Mouse (Mus musculus) cerebellum, postnatal 10 days (tissue): ENCODE measurements around the gene Msgn1.

Experiments used
- DNase-seq, 2 experiments: peaks; one replicate each; pipeline ENCODE4 v3.0.0; 2021; ENCODE audit warnings: mixed read lengths in 2 of 2

The Msgn1 gene

GRCm38 (mm10) chr12:11208872-11209271, at the start of gene Msgn1:
TSS of gene Msgn1 (minus strand) at chr12:11208972.
- DNase-seq, result no peak

- DNase-seq, result no peak
Measured at GRCm38 (mm10) chr12:11250322-11250721, 41.5 kb upstream of the Msgn1 start.

- no peak for DNase-seq
Measured at GRCm38 (mm10) chr12:11247460-11247859, 38.7 kb upstream of the Msgn1 start.

GRCm38 (mm10) chr12:11235996-11236395, 27.2 kb upstream of the Msgn1 start:
- no peak for DNase-seq

- no peak for DNase-seq
Measured at GRCm38 (mm10) chr12:11230267-11230666, 21.5 kb upstream of the Msgn1 start.

GRCm38 (mm10) chr12:11226529-11227268, 17.9 kb upstream of the Msgn1 start:
- DNase-seq, result no peak

- no peak for DNase-seq
Measured at GRCm38 (mm10) chr12:11226123-11226522, 17.4 kb upstream of the Msgn1 start.

- no peak for DNase-seq
Measured at GRCm38 (mm10) chr12:11224722-11225121, 15.9 kb upstream of the Msgn1 start.

GRCm38 (mm10) chr12:11223090-11223489, 14.3 kb upstream of the Msgn1 start:
- no peak for DNase-seq

- DNase-seq, result no peak
Measured at GRCm38 (mm10) chr12:11222566-11222965, 13.8 kb upstream of the Msgn1 start.

- no peak for DNase-seq
Measured at GRCm38 (mm10) chr12:11221524-11222330, 13.0 kb upstream of the Msgn1 start.

GRCm38 (mm10) chr12:11217726-11218250, 9.0 kb upstream of the Msgn1 start:
- no peak for DNase-seq

GRCm38 (mm10) chr12:11216454-11216853, 7.7 kb upstream of the Msgn1 start:
- DNase-seq, result no peak

- no peak for DNase-seq
Measured at GRCm38 (mm10) chr12:11215555-11215954, 6.8 kb upstream of the Msgn1 start.

GRCm38 (mm10) chr12:11214776-11215175, 6.0 kb upstream of the Msgn1 start:
- DNase-seq, result no peak

- no peak for DNase-seq
Measured at GRCm38 (mm10) chr12:11212881-11213280, 4.1 kb upstream of the Msgn1 start.

GRCm38 (mm10) chr12:11210361-11210760, 1.6 kb upstream of the Msgn1 start:
- no peak for DNase-seq

- DNase-seq, result no peak
Measured at GRCm38 (mm10) chr12:11209636-11210035, 864 bp upstream of the Msgn1 start.

- DNase-seq, result no peak
Measured at GRCm38 (mm10) chr12:11206321-11206720, 2.5 kb downstream of the Msgn1 start.

- peak; percentile 76 to 77 for DNase-seq
Measured at GRCm38 (mm10) chr12:11203694-11204665, 4.8 kb downstream of the Msgn1 start.

GRCm38 (mm10) chr12:11202476-11202875, 6.3 kb downstream of the Msgn1 start:
- no peak for DNase-seq

GRCm38 (mm10) chr12:11200711-11201110, 8.1 kb downstream of the Msgn1 start:
- no peak for DNase-seq

- DNase-seq, result no peak
Measured at GRCm38 (mm10) chr12:11198551-11198950, 10.2 kb downstream of the Msgn1 start.
